In genomic region chr3:41359458-41359857, GRCm38 (mm10) we compare ENCODE assay signal across 20 mouse cellular contexts.
DNase-seq lines count a peak whose midpoint lies in the region; ATAC-seq and TF ChIP-seq lines count a peak whose summit lies in the region.
"Had no signal": no experiment of that assay in that cellular context is flagged by ENCODE, and none has a peak within 500 bp of the region (broad histone marks: within the 10 kb centered on the region; RNA-seq: fewer than 3 reads in every experiment).

No protein-coding gene starts in this region.

- no peaks in the 10 kb centered on the region for H3K27me3 ChIP-seq in heart, embryonic 13.5 days (replicated peaks)
- H3K27me3 ChIP-seq in lung, embryonic 14.5 days (ENCODE audit: insufficient read depth, low read length): no peaks in the 10 kb centered on the region
- no peaks in the 10 kb centered on the region for H3K27me3 ChIP-seq in myocyte (ENCODE audit: control insufficient read depth, insufficient read depth, insufficient read length)
- H3K27me3 ChIP-seq: embryonic facial prominence, embryonic 13.5 days; embryonic facial prominence, embryonic 15.5 days; forebrain, embryonic 12.5 days; Patski had no signal

- no peaks in the 10 kb centered on the region for H3K9me3 ChIP-seq in heart, embryonic 13.5 days
- H3K9me3 ChIP-seq in lung, embryonic 14.5 days (ENCODE audit: low read depth, low read length): no peaks in the 10 kb centered on the region
- H3K9me3 ChIP-seq: embryonic facial prominence, embryonic 13.5 days; embryonic facial prominence, embryonic 15.5 days; forebrain, embryonic 10.5 days; forebrain, embryonic 12.5 days had no signal

- no peak overlapping the region for H3ac ChIP-seq in myocyte (ENCODE audit: control insufficient read depth, insufficient read length)

- ATAC-seq in heart, embryonic 13.5 days (ENCODE audit: extremely low read depth, insufficient number of reproducible peaks, low FRiP score, low TSS enrichment): no peak
- no peak for ATAC-seq in lung, embryonic 14.5 days (ENCODE audit: insufficient read depth)
- no peak for ATAC-seq in activated CD4-positive, CD25-positive, alpha-beta regulatory T cell, adult 4 months
- ATAC-seq: forebrain, embryonic 14.5 days; forebrain, embryonic 16.5 days had no signal

- no peak overlapping the region for H3K4me2 ChIP-seq in heart, embryonic 13.5 days
- H3K4me2 ChIP-seq in lung, embryonic 14.5 days: no peak overlapping the region
- H3K4me2 ChIP-seq in myocyte (ENCODE audit: low read depth): peak overlapping the region; percentile 1
- H3K4me2 ChIP-seq: embryonic facial prominence, embryonic 13.5 days; embryonic facial prominence, embryonic 15.5 days; forebrain, embryonic 12.5 days had no signal

- 35% methylated on average over 4 of the region's 4 CpGs for WGBS in heart, embryonic 13.5 days
- WGBS in lung, embryonic 14.5 days: 52% methylated on average over 4 of the region's 4 CpGs

- peaks cover 17% of the 10 kb centered on the region for H3K4me1 ChIP-seq in heart, embryonic 13.5 days
- no peaks in the 10 kb centered on the region for H3K4me1 ChIP-seq in lung, embryonic 14.5 days (ENCODE audit: insufficient read depth)
- H3K4me1 ChIP-seq: forebrain, embryonic 12.5 days had no signal

- H3K9ac ChIP-seq in heart, embryonic 13.5 days: 0 out of 2 replicates have a peak overlapping the region, but pooled peaks have one; percentile 10
- no peak overlapping the region for H3K9ac ChIP-seq in lung, embryonic 14.5 days
- H3K9ac ChIP-seq: embryonic facial prominence, embryonic 13.5 days; embryonic facial prominence, embryonic 15.5 days; forebrain, embryonic 12.5 days had no signal

- TF ChIP-seq CTCF in lung, embryonic 14.5 days (IDR thresholded peaks at IDR 0.05; ENCODE audit: low read depth): no peak

- no peaks in the 10 kb centered on the region for H3K79me2 ChIP-seq in myocyte (ENCODE audit: control insufficient read depth, insufficient read depth)

- H3K27ac ChIP-seq in heart, embryonic 13.5 days (replicated peaks): no peak overlapping the region; the same call in 1 of the 2 replicates
- no peak overlapping the region for H3K27ac ChIP-seq in lung, embryonic 14.5 days (ENCODE audit: low read depth)
- H3K27ac ChIP-seq: embryonic facial prominence, embryonic 13.5 days; embryonic facial prominence, embryonic 15.5 days; forebrain, embryonic 10.5 days; forebrain, embryonic 12.5 days had no signal

- DNase-seq in heart, postnatal 14 days: no peak
- peak; percentile 19 for DNase-seq in lung, embryonic 14.5 days
- no peak for DNase-seq in lung, adult 18-20 months
- DNase-seq: cerebellum, adult 11 months; cerebellum, adult 18-20 months; cerebellum, adult 8-10 months; cerebellum, adult 9-11 months; cerebellum, postnatal 36 days; embryo, embryonic 11 days had no signal

- H3K4me3 ChIP-seq in heart, embryonic 13.5 days: no peak overlapping the region
- H3K4me3 ChIP-seq in lung, embryonic 14.5 days (ENCODE audit: low read depth, low read length): no peak overlapping the region
- H3K4me3 ChIP-seq in myocyte: no peak overlapping the region
- H3K4me3 ChIP-seq: embryonic facial prominence, embryonic 13.5 days; embryonic facial prominence, embryonic 15.5 days; erythroblast, embryonic 14.5 days; forebrain, embryonic 10.5 days; forebrain, embryonic 12.5 days had no signal

- no peak for TF ChIP-seq POLR2A in myocyte (IDR thresholded peaks at IDR 0.05; ENCODE audit: insufficient read length, low read depth)

- H3K36me3 ChIP-seq in heart, embryonic 13.5 days: no peaks in the 10 kb centered on the region
- no peaks in the 10 kb centered on the region for H3K36me3 ChIP-seq in lung, embryonic 14.5 days (ENCODE audit: insufficient read depth)
- no peaks in the 10 kb centered on the region for H3K36me3 ChIP-seq in myocyte (ENCODE audit: control insufficient read depth, insufficient read depth)
- H3K36me3 ChIP-seq: embryonic facial prominence, embryonic 13.5 days; embryonic facial prominence, embryonic 15.5 days; forebrain, embryonic 10.5 days; forebrain, embryonic 12.5 days had no signal

- intact Hi-C loops in heart, postnatal 14 days (cut with DNase I): no loop called here

TF ChIP-seq in myocyte, 11 proteins besides CTCF, POLR2A, EP300 and RAD21:
- peak in 2 of 3 experiments; percentile 84 to 90 for TF ChIP-seq MYOD1 (IDR thresholded peaks at IDR 0.05; ENCODE audit: control insufficient read depth in 1 of 3, insufficient read length in 2 of 3, low read depth in 2 of 3)
- TF ChIP-seq TCF12 (IDR thresholded peaks at IDR 0.05; ENCODE audit: insufficient read depth, poor library complexity, severe bottlenecking): no peak
- TF ChIP-seq TCF3 (IDR thresholded peaks at IDR 0.05; ENCODE audit: insufficient read length, low read depth): no peak
- peak; percentile 39 to 84 (median 67) for TF ChIP-seq MYOG (IDR thresholded peaks at IDR 0.05; ENCODE audit: control insufficient read depth in 1 of 3, insufficient read depth in 1 of 3, insufficient read length in 2 of 3, low read depth in 2 of 3)
- TF ChIP-seq POLR2AphosphoS2 (IDR thresholded peaks at IDR 0.05; ENCODE audit: insufficient read length, low read depth): no peak
TF ChIP-seq in myocyte: peak in this region for 2.
